Mouse (Mus musculus) heart, embryonic 14.5 days (tissue): ENCODE data around the gene Galnt16. TPM values are rescaled to one million over a fixed set of nuclear protein-coding genes. Genes with fewer than 3 reads are reported as not detected.
A peak's percentile ranks its signal among the peaks of the same experiment; 100 is the strongest.

ENCODE experiments used
- ATAC-seq: fragments of 200-750 bp; cut with Nextera tagmentation; 2 replicates; pipeline ENCODE4 v1.8.0; 2017; ENCODE audit warnings: low read depth, moderate TSS enrichment; ENCODE audit not compliant: insufficient number of reproducible peaks, insufficient read depth, low FRiP score
- H3K27ac ChIP-seq, 2 experiments: fragments of 200-500 bp in 1 of 2; fragments of 300-500 bp in 1 of 2; sonication (generic) in 1 of 2; replicated peaks in 1 of 2; 2 replicates each; pipeline ENCODE4 v1.5.1; 2012 to 2014; ENCODE audit warnings: low read depth in 2 of 2, low read length in 2 of 2, control low read depth in 1 of 2, mild to moderate bottlenecking in 1 of 2, mixed read lengths in 1 of 2; ENCODE audit not compliant: control insufficient read depth in 1 of 2, insufficient read depth in 1 of 2
- H3K27me3 ChIP-seq: fragments of 300-500 bp; sonication (generic); 2 replicates; pipeline ENCODE4 v1.6.1; 2014; ENCODE audit warnings: mild to moderate bottlenecking, low read length, control low read depth; ENCODE audit not compliant: control insufficient read depth, insufficient read depth
- H3K36me3 ChIP-seq: fragments of 300-500 bp; sonication (generic); 2 replicates; pipeline ENCODE4 v1.6.1; 2014; ENCODE audit warnings: mild to moderate bottlenecking, control low read depth, low read length, mixed read lengths; ENCODE audit not compliant: control insufficient read depth, insufficient read depth
- H3K4me1 ChIP-seq, 2 experiments: fragments of 200-500 bp in 1 of 2; fragments of 300-500 bp in 1 of 2; sonication (generic) in 1 of 2; 2 replicates each; pipeline ENCODE4 v1.6.1; 2012 to 2014; ENCODE audit warnings: low read length in 2 of 2, control low read depth in 1 of 2, mixed read lengths in 1 of 2; ENCODE audit not compliant: control insufficient read depth in 2 of 2, insufficient read depth in 2 of 2
- H3K4me2 ChIP-seq: fragments of 300-500 bp; sonication (generic); 2 replicates; pipeline ENCODE4 v1.6.1; 2014; ENCODE audit warnings: mild to moderate bottlenecking, low read length
- H3K4me3 ChIP-seq, 2 experiments: fragments of 200-500 bp in 1 of 2; fragments of 300-500 bp in 1 of 2; sonication (generic) in 1 of 2; 2 replicates each; pipeline ENCODE4 v1.5.1; 2012 to 2014; ENCODE audit warnings: low read length in 2 of 2, mild to moderate bottlenecking in 2 of 2, control low read depth in 1 of 2, low read depth in 1 of 2, moderate library complexity in 1 of 2; ENCODE audit not compliant: control insufficient read depth in 1 of 2, insufficient read depth in 1 of 2
- H3K9ac ChIP-seq: fragments of 300-500 bp; sonication (generic); 2 replicates; pipeline ENCODE4 v1.6.1; 2014; ENCODE audit warnings: mild to moderate bottlenecking, low read length
- H3K9me3 ChIP-seq: fragments of 300-500 bp; sonication (generic); 2 replicates; pipeline ENCODE4 v1.6.1; 2016; ENCODE audit warnings: low read length, control low read depth; ENCODE audit not compliant: control insufficient read depth
- WGBS: fragments of 180-500 bp; shearing (Covaris S2); extraction: QIAGEN DNeasy Blood & Tissue Kit; methylation state at CpG from one replicate; pipeline ENCODE4 v1.1.7; 2014; 5-methylcytosine and 5-hydroxymethylcytosine counted together
- polyA plus RNA-seq: library from polyadenylated mRNA; unstranded; fragments of >200 nt; fragmentation: Nextera tagmentation; extraction: Ambion mirVana; gene quantifications from 2 replicates; pipeline ENCODE4 v1.2.1, GENCODE M21; 2014

Galnt16 gene
- polyA plus RNA-seq, 1 experiment from 2014 or later, result 2.4 TPM

DNA sequence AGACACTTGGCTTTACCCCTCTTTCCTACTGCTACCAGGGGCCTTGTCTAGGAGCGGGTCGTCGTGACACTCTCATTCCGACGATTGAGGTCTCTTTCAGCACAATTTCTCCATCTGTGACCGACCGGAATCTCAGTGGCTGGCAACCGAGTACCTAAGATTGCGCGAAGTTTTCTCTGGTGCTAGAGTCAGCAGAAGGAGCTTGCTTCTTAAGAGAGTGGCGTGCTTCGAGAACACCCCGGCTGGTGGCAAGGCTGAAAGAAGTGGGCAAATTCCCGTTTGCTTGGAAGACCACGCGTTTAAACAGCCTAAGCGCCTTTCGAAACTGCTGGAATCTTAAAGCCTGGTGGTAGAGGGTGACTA is 126.4 kb downstream of the Galnt16 start:
- no peaks in the 10 kb centered on the region for H3K9me3 ChIP-seq
- WGBS, result 6% methylated on average over 18 of the region's 18 CpGs
- H3K36me3 ChIP-seq, result peaks cover 34% of the 10 kb centered on the region
- H3K4me2 ChIP-seq, result peak overlapping the region; percentile 89
- peak overlapping the region; percentile 95 to 100 for H3K4me3 ChIP-seq
- H3K4me1 ChIP-seq, result peaks cover 6 to 31% of the 10 kb centered on the region in 2 experiments
- ATAC-seq, result 0 out of 2 replicates have a peak, but pooled peaks have one; percentile 4
- H3K9ac ChIP-seq, result peak overlapping the region; percentile 95
- no peaks in the 10 kb centered on the region for H3K27me3 ChIP-seq
- H3K27ac ChIP-seq, result peak overlapping the region in 1 of 2 experiments; percentile 91; a peak in 1 of 4 replicates

DNA sequence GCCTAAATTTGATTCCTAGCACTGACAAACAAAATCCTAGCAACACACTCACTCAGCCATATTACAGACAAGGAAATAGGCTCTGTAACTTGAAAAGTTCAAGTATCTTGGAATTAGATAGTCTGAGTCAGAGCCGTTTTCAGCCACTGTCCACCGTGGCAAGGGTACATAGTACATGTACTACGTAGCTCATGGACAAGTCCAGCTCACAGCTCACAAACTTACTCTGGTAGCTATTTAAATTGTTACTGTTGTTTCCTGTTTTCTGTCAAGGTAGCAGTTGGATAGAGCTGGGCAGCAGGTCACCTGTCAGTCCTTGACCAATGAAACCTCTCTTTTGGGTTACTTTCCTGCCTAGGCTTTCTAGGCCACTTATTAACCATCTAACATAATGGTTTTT is 128.3 kb downstream of the Galnt16 start:
- WGBS, result 89% methylated on average over 3 of the region's 3 CpGs

DNA sequence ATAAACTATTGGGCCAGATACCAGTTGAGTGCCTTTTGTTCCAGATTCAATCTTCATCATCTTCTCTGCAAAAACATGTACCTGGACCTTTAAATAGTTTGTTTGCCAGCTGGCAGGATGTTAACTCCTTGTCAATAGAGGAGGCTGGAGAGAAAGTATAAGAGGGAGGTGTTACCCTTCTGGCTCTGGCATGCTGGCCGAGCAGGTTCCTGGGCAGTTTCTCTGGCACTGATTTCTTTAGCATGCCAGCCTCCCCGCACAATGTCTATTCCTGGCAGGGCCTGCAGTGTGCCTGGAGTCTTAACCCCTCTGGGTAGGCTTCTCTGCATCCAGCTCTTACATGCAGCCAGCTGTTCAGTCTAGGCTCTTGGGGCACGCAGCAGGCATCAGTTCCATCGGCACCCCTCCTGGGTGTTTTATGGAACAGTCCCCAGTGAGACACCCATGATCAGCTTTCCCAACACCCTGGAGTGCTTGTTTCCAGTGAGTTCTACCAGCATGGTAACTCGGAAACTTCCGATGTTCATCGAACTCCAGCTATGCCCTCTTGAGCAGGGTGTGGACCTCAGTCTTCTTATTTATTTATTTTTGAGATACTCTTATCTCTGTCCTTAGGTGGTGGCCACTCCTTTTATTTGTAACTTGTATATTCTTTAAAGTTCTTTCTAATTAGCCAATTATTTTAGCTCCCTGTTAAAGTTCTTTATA is 136.0 kb downstream of the Galnt16 start:
- 69% methylated on average over 7 of the region's 7 CpGs for WGBS
- Histone ChIP-seq H3K27me3 (no peaks in the 10 kb centered on the region), H3K27ac (no peak overlapping the region), H3K9ac (no peak overlapping the region), H3K4me1 (peaks cover 0 to 3% of the 10 kb centered on the region in 2 experiments; a peak in 1 of 4 replicates), H3K4me3 (no peak overlapping the region), H3K36me3 (no peaks in the 10 kb centered on the region), H3K9me3 (no peaks in the 10 kb centered on the region), H3K4me2 (no peak overlapping the region)
- no peak for ATAC-seq

More for the DNA sequence above, 128.3 kb downstream of the Galnt16 start:
- H3K27me3 ChIP-seq, result no peaks in the 10 kb centered on the region
- 0 out of 2 replicates have a peak overlapping the region, but pooled peaks have one; percentile 21 for H3K9ac ChIP-seq
- peaks cover 6 to 31% of the 10 kb centered on the region in 2 experiments for H3K4me1 ChIP-seq
- no peak for ATAC-seq
- no peak overlapping the region for H3K4me3 ChIP-seq
- peaks cover 16% of the 10 kb centered on the region for H3K36me3 ChIP-seq
- H3K9me3 ChIP-seq, result no peaks in the 10 kb centered on the region
- peak overlapping the region; percentile 89 for H3K4me2 ChIP-seq
- no peak overlapping the region for H3K27ac ChIP-seq

DNA sequence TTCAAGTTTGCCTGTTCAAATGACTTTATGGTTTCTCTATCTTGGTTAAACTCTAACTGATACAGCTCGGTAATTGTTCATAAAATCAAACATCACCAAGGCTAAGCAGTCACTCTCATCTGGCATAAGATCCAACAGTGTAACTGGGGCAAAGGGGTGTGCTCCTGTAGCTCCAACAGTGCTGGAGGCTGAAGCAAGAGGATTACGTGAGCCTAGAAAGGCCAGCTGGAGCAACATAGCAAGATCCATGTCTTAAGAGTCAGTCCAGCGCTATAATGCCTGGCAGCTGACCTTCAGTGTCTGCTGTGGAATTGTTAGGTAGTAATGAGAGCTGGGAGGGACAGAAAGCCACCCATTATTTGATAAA is 136.6 kb downstream of the Galnt16 start:
- Histone ChIP-seq H3K4me3 (no peak overlapping the region), H3K9ac (no peak overlapping the region), H3K9me3 (no peaks in the 10 kb centered on the region), H3K36me3 (no peaks in the 10 kb centered on the region), H3K4me1 (peaks cover 0 to 3% of the 10 kb centered on the region in 2 experiments; a peak in 1 of 4 replicates), H3K27me3 (no peaks in the 10 kb centered on the region), H3K27ac (no peak overlapping the region), H3K4me2 (no peak overlapping the region)
- no peak for ATAC-seq
- 87% methylated on average over 3 of the region's 3 CpGs for WGBS

DNA sequence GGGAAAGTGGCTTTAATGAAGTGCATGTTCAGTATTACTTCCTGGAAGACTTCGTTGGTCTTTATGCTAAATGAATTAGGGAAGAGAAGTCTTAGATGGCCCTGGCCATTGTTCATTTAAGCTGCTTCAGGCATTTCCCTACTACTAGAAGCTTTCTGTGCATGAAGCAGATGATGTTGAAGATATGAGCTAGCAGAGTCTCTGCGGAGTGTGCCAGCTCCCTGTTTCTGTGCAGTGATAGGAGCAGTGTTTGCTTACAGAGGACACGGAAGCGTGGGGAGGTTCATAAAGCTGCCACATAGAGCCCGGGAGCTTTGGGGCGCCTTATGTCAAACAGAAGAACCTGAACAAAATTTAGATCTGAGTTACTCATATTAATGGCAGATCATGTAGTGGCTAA is 140.6 kb downstream of the Galnt16 start:
- no peak overlapping the region for H3K4me3 ChIP-seq
- no peaks in the 10 kb centered on the region for H3K27me3 ChIP-seq
- no peak overlapping the region for H3K4me2 ChIP-seq
- no peaks in the 10 kb centered on the region for H3K9me3 ChIP-seq
- no peak overlapping the region for H3K9ac ChIP-seq
- H3K27ac ChIP-seq, result no peak overlapping the region
- 84% methylated on average over 6 of the region's 6 CpGs for whole genome bisulfite sequencing
- peaks cover 2 to 11% of the 10 kb centered on the region in 2 experiments; a peak in 2 of 4 replicates for H3K4me1 ChIP-seq
- no peak for ATAC-seq
- peaks cover 14% of the 10 kb centered on the region for H3K36me3 ChIP-seq

DNA sequence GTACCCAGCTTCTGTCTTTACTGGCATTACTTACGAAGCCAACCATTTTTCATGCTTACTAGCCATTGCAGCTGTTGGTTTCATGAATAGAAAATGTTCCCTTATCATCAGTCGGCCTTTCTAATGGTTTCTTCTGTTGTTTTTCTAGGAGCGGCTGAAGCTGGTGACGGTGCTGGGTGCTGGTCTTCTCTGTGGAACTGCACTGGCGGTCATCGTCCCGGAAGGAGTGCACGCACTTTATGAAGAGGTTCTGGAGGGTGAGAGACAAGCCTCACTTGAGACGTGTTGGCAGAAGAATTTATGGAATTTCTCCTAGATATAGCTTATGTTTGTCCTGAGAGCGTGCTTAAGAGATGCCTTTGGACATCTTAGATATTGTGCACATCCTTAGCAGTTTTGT is 144.2 kb downstream of the Galnt16 start:
- Histone ChIP-seq H3K4me2 (no peak overlapping the region), H3K27ac (no peak overlapping the region), H3K4me1 (peaks cover 2 to 8% of the 10 kb centered on the region in 2 experiments; a peak in 1 of 4 replicates), H3K9ac (no peak overlapping the region), H3K36me3 (peaks cover 37% of the 10 kb centered on the region), H3K27me3 (no peaks in the 10 kb centered on the region), H3K9me3 (no peaks in the 10 kb centered on the region), H3K4me3 (no peak overlapping the region)
- WGBS, result 56% methylated on average over 10 of the region's 10 CpGs
- no peak for ATAC-seq

DNA sequence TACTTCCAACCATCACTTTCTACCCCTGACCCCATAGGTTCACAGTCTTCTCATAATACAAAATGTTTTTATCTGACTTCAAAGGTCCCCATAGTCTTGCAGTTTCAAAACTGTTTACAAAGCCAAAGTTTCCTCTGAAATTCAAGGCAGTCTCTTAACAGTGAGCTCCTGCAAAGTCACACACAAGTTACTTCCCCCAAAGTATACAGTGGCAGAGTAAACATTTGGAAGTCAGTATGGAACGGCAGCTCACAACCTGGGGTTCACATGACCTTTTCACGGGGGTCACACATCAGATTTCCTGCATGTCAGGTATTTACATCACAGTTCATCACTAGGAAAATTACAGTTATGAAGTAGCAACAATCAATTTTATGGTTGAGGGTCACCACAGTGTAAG is 145.9 kb downstream of the Galnt16 start:
- H3K36me3 ChIP-seq, result peaks cover 51% of the 10 kb centered on the region
- H3K27ac ChIP-seq, result no peak overlapping the region
- no peak overlapping the region for H3K9ac ChIP-seq
- no peak overlapping the region for H3K4me3 ChIP-seq
- H3K4me1 ChIP-seq, result peaks cover 2 to 8% of the 10 kb centered on the region in 2 experiments; a peak in 1 of 4 replicates
- no peak for ATAC-seq
- H3K4me2 ChIP-seq, result no peak overlapping the region
- WGBS, result 88% methylated on average over 2 of the region's 2 CpGs
- no peaks in the 10 kb centered on the region for H3K27me3 ChIP-seq
- H3K9me3 ChIP-seq, result no peaks in the 10 kb centered on the region

DNA sequence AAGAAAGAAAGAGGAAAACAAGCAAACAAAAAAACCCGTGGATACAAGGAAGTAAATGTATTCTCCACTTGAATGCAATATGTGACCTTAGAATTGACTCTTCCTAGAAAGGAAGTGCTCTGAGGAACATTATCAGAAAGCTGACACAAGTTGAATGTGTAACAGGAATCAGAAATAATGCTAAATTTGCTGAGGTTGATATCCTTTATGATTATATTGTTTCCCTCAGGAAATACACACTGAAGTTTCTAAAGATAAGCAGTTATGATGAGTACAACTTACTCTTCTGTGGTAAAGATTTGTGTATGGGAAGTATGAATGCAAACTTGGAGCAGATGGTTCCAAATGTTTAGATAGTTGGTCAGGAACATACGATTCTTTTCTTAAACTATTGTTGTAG is 150.3 kb downstream of the Galnt16 start:
- Histone ChIP-seq H3K36me3 (peaks cover 46% of the 10 kb centered on the region), H3K4me2 (no peak overlapping the region), H3K9me3 (no peaks in the 10 kb centered on the region), H3K9ac (no peak overlapping the region), H3K27ac (no peak overlapping the region), H3K4me1 (no peaks in the 10 kb centered on the region), H3K27me3 (no peaks in the 10 kb centered on the region), H3K4me3 (no peak overlapping the region)
- WGBS, result 72% methylated on average over 2 of the region's 2 CpGs
- no peak for ATAC-seq
